Mouse (Mus musculus) right cerebral cortex, adult 2 months (tissue): ENCODE results near the gene Ica1.

Experiments used
- DNase-seq, 2 experiments: peaks; one replicate each; pipeline ENCODE4 v3.0.0; 2021 to 2022; ENCODE audit warnings: low spot score in 2 of 2

The Ica1 gene

GRCm38 (mm10) chr6:8691199-8691975, 86.9 kb downstream of the Ica1 start:
- no peak for DNase-seq

DNA sequence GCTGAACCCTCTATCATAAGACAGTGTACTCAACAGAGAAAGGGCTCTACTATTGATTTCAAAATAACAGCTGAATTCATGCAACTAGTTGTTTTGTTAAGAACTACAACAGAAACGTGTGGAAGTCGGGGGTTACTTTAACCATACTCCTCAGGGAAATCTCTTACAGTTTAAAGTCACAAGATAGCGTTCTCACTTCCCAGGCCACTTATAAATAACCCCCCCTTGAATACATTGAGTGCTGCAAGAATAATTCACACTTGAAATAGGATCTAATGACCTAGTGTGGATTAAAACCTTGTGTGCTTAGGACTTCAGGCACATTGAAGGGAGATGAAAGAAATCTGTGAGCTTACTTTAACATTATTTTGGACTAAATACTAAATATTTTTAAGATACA, 87.8 kb downstream of the Ica1 start:
- no peak for DNase-seq

GRCm38 (mm10) chr6:8686678-8687580, 91.4 kb downstream of the Ica1 start:
- peak; percentile 30 to 34 for DNase-seq

DNA sequence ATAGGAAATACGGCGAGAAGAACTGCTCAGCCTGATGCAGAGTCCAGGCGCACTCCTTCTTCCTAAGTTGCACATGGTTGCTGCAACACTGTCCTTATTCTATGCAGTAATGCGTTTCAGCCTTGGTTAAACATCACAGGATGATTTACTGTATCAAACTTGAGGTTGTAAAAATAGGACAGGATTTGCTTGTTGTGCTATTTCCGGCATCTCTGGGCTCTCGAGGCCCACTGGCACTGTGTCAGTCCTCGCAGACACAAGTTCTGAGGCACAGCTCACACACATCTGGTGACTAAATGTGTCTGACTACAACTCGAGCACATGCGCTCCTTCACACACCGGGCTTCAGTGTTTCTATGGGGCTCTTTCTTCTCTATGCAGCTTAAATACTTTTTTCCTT, 94.9 kb downstream of the Ica1 start:
- peak; percentile 37 to 62 for DNase-seq

- no peak for DNase-seq
These were observed 97.4 kb downstream of the Ica1 start for GRCm38 (mm10) chr6:8680931-8681330.

DNA sequence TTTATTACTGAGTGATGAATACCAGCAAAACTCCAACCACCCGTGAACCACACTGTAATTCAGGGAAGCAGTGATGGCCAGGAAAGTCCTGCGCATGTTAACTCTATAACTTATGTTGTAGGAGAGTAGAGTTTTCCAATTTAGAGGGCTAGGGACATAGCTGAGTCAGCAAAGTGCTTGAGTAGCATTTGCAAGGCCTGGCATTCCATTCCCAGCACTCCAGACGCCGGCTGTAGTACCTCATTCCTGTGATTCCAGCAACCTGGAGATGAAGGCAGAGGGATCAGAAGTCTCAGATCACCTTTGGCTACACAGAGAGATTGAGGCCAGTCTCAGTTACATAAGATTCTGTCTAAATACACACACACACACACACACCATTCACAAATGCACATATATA, 105.3 kb downstream of the Ica1 start:
- DNase-seq = no peak

DNA sequence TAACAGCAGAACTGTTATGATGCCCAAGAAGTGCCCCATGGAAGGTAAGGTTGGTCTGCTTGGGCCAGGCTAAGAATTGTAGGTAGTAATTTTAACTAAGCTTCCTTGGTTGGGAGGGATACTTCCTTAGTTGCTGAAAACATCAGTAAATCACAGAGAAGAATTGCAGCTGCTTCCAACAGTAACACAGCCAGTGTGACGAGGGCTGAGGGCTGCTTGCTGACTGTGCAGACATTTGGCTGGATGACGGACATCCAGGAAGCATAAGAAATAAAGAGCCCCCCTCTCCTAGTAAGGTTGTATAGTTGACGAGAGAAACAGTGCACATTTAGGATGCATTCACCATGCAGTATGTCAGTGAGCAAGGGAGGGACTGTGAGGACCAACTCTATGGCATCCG, 108.9 kb downstream of the Ica1 start:
- no peak for DNase-seq

DNA sequence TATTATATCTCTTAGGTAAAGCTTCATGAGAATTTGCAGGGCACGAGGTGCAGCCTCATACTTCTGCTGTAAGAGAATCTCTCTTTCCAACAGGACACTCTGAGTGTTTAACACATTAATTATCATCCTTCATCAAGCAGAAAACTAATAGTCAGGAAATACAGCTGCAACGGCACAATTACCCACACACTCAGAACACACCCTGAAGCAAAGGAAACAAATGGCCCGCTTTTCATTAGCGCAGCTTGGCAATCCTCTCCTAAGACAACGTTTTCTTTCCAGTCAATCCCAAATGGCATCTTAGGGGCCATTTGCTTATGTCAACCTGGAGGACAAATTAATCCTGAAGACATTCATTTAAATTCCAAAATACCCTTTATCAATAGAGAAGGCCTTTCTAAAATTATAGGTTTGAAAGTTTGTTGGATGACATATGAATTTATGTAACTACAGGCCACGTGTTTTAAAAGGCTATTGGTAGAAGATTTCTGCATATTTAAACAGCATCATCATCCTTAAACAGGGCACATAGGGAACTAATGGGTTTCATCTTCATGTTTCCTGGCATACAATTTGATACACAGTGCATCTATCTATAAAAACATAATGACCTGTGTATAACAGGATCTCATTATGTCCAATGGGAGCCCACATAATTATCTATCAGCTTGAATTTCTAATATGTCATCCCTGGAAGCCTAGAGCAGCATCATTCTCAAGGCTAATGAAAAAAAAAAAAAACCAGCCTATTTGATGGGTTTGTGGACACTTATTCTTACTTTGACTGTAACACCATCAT, 110.1 kb downstream of the Ica1 start:
- DNase-seq = no peak

- DNase-seq = no peak
These were observed 112.5 kb downstream of the Ica1 start for GRCm38 (mm10) chr6:8665786-8666185.

GRCm38 (mm10) chr6:8664956-8665355, 113.3 kb downstream of the Ica1 start:
- no peak for DNase-seq

- no peak for DNase-seq
These were observed 115.1 kb downstream of the Ica1 start for GRCm38 (mm10) chr6:8663092-8663740.

- DNase-seq = no peak
These were observed 116.9 kb downstream of the Ica1 start for GRCm38 (mm10) chr6:8661404-8661803.

DNA sequence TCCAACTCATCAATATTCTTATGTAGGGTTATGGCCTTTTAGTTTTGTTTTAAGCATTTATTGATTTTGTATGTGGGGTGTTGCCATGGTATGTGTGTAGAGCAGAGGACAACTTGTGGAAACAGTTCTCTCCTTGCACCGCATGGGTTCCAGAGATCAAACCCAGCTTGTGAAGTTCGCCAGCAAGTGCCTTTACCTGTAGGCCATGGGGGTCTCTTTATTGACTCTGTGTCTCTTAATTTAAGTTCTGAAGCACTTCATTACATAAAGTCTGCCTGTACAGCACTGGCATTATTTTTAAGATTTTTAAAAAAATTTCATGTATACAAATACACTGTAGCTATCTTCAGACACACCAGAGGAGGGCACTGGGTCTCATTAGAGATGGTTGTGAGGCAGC, 118.2 kb downstream of the Ica1 start:
- DNase-seq = no peak

- DNase-seq = peak in 1 of 2 experiments; percentile 36
These were observed 118.9 kb downstream of the Ica1 start for GRCm38 (mm10) chr6:8659194-8659959.

- DNase-seq = no peak
These were observed 119.9 kb downstream of the Ica1 start for GRCm38 (mm10) chr6:8658431-8658830.

DNA sequence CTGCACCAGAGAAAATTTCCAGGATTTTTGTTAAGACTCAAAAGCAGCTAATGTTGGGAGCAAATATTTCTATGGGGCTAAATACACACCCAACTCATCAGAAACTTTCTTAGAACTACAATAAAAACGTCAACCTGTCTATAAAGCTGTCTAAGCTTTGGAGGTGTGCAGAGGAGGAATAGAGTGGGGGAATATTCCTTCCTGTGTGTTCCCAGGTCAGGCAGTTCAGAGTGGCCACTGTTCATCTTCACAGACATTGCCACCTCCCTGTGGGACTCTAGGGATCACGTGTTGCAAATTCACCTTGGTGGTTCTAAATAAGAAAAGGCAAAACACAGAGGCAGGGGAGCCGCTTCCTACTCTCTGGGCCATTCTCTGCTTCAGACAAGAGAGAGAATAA, 120.8 kb downstream of the Ica1 start:
- no peak for DNase-seq

DNA sequence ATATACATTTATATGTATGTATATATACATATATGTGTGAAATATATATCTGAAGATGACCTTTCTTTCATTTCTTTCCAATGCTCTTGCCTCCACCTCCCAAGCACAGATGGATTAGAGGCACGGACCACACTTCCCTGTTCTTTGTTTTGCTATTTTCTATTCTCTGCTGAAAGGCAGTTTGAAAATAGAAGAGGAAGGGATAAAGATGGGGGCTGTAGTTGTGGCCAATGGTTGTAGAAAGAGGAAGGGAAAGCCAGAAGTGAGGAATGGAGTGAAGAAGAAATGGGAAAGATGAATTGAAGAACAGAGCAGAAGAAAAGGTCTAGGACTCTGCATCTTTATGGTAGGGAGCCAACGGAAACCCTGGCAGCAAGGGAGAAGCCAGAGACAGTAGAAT, 122.8 kb downstream of the Ica1 start:
- no peak for DNase-seq

DNA sequence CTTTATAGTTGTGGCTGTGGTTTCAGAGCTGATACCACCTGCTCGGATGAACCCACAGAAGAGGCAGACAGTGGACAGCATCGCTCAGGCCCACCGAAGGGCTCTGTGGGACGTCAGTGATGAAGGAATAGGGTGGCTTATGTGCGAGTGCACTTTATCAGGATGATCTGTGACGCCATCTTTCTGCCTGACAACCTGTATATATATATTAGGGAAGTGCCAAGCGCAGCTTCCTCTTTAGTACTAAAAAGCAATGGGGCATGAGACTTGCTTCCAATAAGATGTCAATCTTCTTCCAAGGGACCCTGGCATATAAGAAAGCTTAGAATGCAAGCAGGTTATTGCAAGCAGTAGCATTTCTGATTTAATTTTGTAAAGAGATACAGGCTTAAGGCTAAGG, 127.9 kb downstream of the Ica1 start:
- DNase-seq = no peak

GRCm38 (mm10) chr6:8649295-8649865, 128.9 kb downstream of the Ica1 start:
- no peak for DNase-seq

GRCm38 (mm10) chr6:8648185-8648901, 129.9 kb downstream of the Ica1 start:
- DNase-seq = no peak
